Mouse (Mus musculus): Measurements from ENCODE around the gene Zeb2. TPM values are rescaled to one million over a fixed set of nuclear protein-coding genes. Genes with fewer than 3 reads are reported as not detected.
"Not testable (repeated sequence)": the region's sequence is repeated elsewhere in the genome, so short reads cannot be mapped to it uniquely, and the experiment has no call there.

The Zeb2 gene
- polyA plus RNA-seq, 1 experiment from 2014 or later, result 38.0 TPM

DNA sequence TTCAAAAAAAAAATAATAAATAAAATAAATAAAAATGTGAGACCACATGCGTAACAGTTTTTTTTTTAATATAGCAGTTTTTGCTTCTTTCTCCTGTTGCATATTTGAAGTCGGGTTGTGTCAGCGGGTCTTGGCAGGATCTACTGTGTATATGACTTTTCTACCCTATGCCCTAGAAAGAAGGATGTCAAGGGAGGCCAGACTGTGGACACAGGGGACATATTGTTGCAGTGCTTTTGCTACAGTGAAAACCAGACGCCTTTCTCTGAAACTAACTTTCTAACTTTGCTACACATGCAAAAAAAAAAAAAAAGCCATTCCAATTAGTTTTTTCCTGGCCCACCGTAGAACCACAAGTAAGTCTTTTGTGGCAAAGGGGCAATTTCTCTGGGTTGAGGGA is 6.3 kb upstream of the Zeb2 start:
- 72% methylated on average over 5 of the region's 5 CpGs for WGBS
- H3K9ac ChIP-seq, result no peak overlapping the region
- ATAC-seq (ENCODE audit: low FRiP score, low read depth), result no peak

DNA sequence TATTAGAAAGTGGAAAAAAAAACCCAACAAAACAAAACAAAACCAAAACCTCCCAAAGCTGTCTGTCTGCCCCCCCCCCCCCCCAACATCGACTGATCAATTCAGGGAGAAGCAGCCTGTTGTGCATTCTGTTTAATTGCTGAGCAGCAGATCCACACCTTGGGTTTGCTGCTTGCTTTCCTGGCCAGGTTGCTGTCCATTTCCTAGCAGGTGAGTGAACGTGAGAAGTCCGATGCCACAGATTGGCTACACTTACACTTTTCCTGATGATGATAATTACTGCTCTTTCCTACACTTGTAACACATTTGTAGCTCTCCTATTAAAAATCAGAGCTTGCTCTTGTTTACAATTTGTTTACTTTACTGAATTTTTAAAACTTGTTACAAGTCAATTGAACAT is 926 bp upstream of the Zeb2 start:
- Histone ChIP-seq H3K27me3 (0 out of 2 replicates have a peak, but pooled peaks cover 2% of the 10 kb centered on the region), H3K4me2 (no peak overlapping the region), H3K9me3 (no peaks in the 10 kb centered on the region), H3K4me3 (no peak overlapping the region), H3K9ac (no peak overlapping the region), H3K4me1 (replicated peaks) (peaks cover 25% of the 10 kb centered on the region), H3K27ac (replicated peaks) (no peak overlapping the region), H3K36me3 (no peaks in the 10 kb centered on the region)
- 40% methylated on average over 3 of the region's 3 CpGs for WGBS
- ATAC-seq (ENCODE audit: low FRiP score, low read depth), result no peak

More for the DNA sequence above, 6.3 kb upstream of the Zeb2 start:
- no peaks in the 10 kb centered on the region for H3K4me1 ChIP-seq (replicated peaks)
- no peaks in the 10 kb centered on the region for H3K36me3 ChIP-seq
- H3K4me3 ChIP-seq, result no peak overlapping the region
- H3K27me3 ChIP-seq, result no peaks in the 10 kb centered on the region
- no peak overlapping the region for H3K27ac ChIP-seq (replicated peaks)
- H3K9me3 ChIP-seq, result no peaks in the 10 kb centered on the region
- H3K4me2 ChIP-seq, result no peak overlapping the region

DNA sequence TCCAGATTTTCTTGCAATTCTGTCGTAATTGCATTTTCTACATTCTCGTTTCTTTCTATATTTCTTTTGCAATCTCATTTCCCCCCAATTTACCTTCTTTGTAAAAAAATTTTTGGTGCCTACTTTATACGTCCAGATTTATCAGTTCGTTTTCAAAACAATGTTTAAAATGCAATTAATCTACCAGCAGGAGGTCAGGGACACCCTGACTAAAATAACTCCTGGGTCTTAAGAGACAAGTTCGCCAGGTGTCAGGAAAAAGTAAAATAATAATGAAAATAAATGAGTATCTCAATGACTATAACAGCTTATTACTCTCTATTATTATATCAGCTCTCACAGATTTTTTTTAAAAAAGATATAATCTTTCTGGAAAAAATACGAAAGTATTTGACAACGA is 397 bp upstream of the Zeb2 start:
- Histone ChIP-seq H3K9me3 (no peaks in the 10 kb centered on the region), H3K27ac (replicated peaks) (peak overlapping the region; percentile 82), H3K4me3 (peak overlapping the region; percentile 52), H3K27me3 (0 out of 2 replicates have a peak, but pooled peaks cover 2% of the 10 kb centered on the region), H3K36me3 (no peaks in the 10 kb centered on the region), H3K9ac (peak overlapping the region; percentile 58), H3K4me1 (replicated peaks) (peaks cover 25% of the 10 kb centered on the region), H3K4me2 (peak overlapping the region; percentile 81)
- no peak for ATAC-seq (ENCODE audit: low FRiP score, low read depth)
- WGBS, result 22% methylated on average over 7 of the region's 7 CpGs

GRCm38 (mm10) chr2:45116531-45117024 is 617 bp downstream of the Zeb2 start:
- WGBS, result under 1% methylated on average over 25 of the region's 25 CpGs
- ATAC-seq (ENCODE audit: low FRiP score, low read depth), result peak; percentile 4; the same call in 1 of the 2 replicates
- Histone ChIP-seq H3K36me3 (no peaks in the 10 kb centered on the region), H3K4me1 (replicated peaks) (peaks cover 25% of the 10 kb centered on the region), H3K4me3 (peak overlapping the region; percentile 52), H3K27me3 (0 out of 2 replicates have a peak, but pooled peaks cover 2% of the 10 kb centered on the region), H3K9ac (peak overlapping the region; percentile 58), H3K9me3 (no peaks in the 10 kb centered on the region), H3K27ac (replicated peaks) (peak overlapping the region; percentile 82), H3K4me2 (peak overlapping the region; percentile 81)

DNA sequence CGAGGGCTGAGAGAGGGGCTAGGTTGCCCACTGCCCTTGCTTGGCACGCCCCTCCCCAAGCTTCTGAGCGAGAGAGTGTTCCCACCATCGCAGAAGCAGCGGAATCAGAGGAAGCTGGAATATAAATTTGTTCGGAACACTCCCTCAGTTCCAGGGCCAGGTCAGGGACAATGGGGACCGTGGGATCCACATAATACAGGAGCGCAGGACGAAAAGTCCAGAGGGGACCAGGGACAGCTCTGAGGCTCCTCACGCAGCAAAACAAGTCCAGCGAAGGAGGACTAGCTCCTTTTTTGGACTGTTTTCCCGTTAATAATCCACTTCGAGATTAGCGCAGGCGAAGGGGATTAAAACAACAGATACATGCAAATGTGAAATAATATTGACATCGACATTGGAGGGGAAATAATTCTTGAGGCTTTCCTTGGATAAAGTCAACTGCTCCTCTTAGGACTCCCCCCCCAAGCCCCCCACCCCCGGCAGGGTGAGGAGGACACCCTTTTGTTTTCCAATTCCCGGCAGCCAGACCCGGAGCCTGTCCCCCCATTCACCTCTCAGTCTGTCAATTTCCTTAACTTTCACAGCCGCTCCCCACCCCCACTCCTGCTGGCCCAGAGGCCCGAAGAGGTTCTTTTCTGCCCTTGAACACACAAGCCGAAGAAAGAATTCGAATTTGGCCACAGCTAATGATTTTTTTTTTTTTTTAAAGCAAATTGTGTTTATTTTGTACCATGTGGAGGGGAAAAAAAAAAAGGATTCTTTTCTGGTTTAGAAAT is 1.3 kb downstream of the Zeb2 start:
- H3K36me3 ChIP-seq, result no peaks in the 10 kb centered on the region
- H3K27ac ChIP-seq (replicated peaks), result peak overlapping the region; percentile 82
- WGBS, result 2% methylated on average over 23 of the region's 23 CpGs
- no peak for ATAC-seq (ENCODE audit: low FRiP score, low read depth)
- peaks cover 25% of the 10 kb centered on the region for H3K4me1 ChIP-seq (replicated peaks)
- peak overlapping the region; percentile 58 for H3K9ac ChIP-seq
- peak overlapping the region; percentile 52 for H3K4me3 ChIP-seq
- H3K4me2 ChIP-seq, result peak overlapping the region; percentile 81
- 0 out of 2 replicates have a peak, but pooled peaks cover 2% of the 10 kb centered on the region for H3K27me3 ChIP-seq
- H3K9me3 ChIP-seq, result no peaks in the 10 kb centered on the region

GRCm38 (mm10) chr2:45115211-45115610 is 2.0 kb downstream of the Zeb2 start:
- H3K4me1 ChIP-seq (replicated peaks), result peaks cover 28% of the 10 kb centered on the region
- 7% methylated on average over 6 of the region's 6 CpGs for WGBS
- H3K9me3 ChIP-seq, result no peaks in the 10 kb centered on the region
- H3K4me3 ChIP-seq, result peak overlapping the region; percentile 52
- peak overlapping the region; percentile 58 for H3K9ac ChIP-seq
- peak overlapping the region; percentile 82; the same call in 1 of the 2 replicates for H3K27ac ChIP-seq (replicated peaks)
- no peaks in the 10 kb centered on the region for H3K36me3 ChIP-seq
- 0 out of 2 replicates have a peak, but pooled peaks cover 2% of the 10 kb centered on the region for H3K27me3 ChIP-seq
- ATAC-seq (ENCODE audit: low FRiP score, low read depth), result no peak
- peak overlapping the region; percentile 81 for H3K4me2 ChIP-seq

DNA sequence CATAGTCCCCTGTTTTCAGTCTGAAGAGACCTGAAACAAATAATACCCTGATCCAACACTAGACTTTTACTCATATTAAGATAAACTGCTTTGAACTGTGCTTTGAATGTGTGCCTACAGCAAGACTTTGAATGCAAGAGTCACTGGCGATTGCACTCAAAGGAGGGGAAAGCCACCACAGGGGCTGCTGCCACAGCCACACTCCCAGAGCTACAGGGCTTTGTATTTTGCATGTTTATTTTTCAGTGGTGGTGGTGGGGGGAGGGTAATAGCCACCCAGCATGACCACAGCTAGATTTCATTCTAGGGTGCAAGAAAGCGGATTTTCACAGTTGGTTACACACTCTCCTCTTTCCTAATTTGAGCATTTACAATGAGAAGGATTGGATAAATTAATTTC is 2.6 kb downstream of the Zeb2 start:
- Histone ChIP-seq H3K36me3 (no peaks in the 10 kb centered on the region), H3K27ac (replicated peaks) (peak overlapping the region; percentile 82), H3K4me3 (no peak overlapping the region), H3K27me3 (0 out of 2 replicates have a peak, but pooled peaks cover 2% of the 10 kb centered on the region), H3K4me1 (replicated peaks) (peaks cover 28% of the 10 kb centered on the region), H3K4me2 (peak overlapping the region; percentile 81), H3K9me3 (no peaks in the 10 kb centered on the region), H3K9ac (0 out of 2 replicates have a peak overlapping the region, but pooled peaks have one; percentile 7)
- 24% methylated on average over 2 of the region's 2 CpGs for WGBS
- no peak for ATAC-seq (ENCODE audit: low FRiP score, low read depth)

- Histone ChIP-seq H3K27ac (replicated peaks) (peak overlapping the region; percentile 93), H3K4me3 (peak overlapping the region; percentile 80), H3K9ac (peak overlapping the region; percentile 8; the same call in 1 of the 2 replicates), H3K27me3 (0 out of 2 replicates have a peak, but pooled peaks cover 2% of the 10 kb centered on the region), H3K4me1 (replicated peaks) (peaks cover 34% of the 10 kb centered on the region), H3K9me3 (no peaks in the 10 kb centered on the region), H3K36me3 (no peaks in the 10 kb centered on the region), H3K4me2 (peak overlapping the region; percentile 81)
- 19% methylated on average over 3 of the region's 3 CpGs for WGBS
- no peak for ATAC-seq (ENCODE audit: low FRiP score, low read depth)
Measured at GRCm38 (mm10) chr2:45113912-45114311, 3.3 kb downstream of the Zeb2 start.

DNA sequence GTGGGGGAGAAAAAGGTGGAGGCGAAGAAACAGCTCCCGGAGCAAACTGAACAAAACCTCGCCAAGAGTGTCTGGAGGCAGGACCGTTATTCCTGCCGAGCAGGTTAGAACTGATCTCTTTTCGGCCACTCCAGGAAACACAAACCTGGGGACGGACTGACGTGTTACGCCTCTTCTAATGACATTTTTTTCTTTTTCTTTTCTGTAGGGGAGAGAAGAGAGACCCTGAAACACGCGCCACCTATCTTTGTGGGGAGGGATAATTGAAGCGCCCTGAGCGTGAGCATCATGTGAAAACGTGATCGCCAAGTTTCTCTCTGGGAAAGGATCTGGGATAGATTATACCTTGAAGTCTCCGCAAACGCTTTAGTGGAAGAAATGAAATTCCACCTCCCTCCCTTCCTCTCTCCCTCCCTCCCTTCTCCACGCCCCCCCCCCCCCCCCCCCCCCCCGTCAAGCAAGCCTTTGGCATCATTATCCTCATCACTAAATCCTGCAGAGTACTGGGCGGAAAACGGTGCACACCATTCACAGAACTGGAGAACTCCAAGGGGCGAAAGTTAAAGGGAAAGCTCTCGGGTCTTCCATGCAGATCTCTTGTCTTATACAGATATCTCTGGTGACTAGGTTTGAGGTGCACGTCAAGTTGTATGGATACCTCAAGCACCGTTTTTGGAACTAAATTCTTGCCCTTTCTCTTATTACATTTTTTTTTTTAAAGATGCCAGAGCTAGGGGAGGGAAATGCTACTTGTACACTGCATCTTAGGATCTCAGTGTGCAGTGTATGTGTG is 4.1 kb downstream of the Zeb2 start:
- Histone ChIP-seq H3K4me3 (peak overlapping the region; percentile 80), H3K27me3 (0 out of 2 replicates have a peak, but pooled peaks cover 2% of the 10 kb centered on the region), H3K36me3 (no peaks in the 10 kb centered on the region), H3K4me1 (replicated peaks) (peaks cover 41% of the 10 kb centered on the region), H3K4me2 (peak overlapping the region; percentile 81), H3K9me3 (no peaks in the 10 kb centered on the region), H3K9ac (peak overlapping the region; percentile 49), H3K27ac (replicated peaks) (peak overlapping the region; percentile 93)
- under 1% methylated on average over 24 of the region's 25 CpGs for WGBS
- peak; percentile 17; the same call in 1 of the 2 replicates for ATAC-seq (ENCODE audit: low FRiP score, low read depth)

DNA sequence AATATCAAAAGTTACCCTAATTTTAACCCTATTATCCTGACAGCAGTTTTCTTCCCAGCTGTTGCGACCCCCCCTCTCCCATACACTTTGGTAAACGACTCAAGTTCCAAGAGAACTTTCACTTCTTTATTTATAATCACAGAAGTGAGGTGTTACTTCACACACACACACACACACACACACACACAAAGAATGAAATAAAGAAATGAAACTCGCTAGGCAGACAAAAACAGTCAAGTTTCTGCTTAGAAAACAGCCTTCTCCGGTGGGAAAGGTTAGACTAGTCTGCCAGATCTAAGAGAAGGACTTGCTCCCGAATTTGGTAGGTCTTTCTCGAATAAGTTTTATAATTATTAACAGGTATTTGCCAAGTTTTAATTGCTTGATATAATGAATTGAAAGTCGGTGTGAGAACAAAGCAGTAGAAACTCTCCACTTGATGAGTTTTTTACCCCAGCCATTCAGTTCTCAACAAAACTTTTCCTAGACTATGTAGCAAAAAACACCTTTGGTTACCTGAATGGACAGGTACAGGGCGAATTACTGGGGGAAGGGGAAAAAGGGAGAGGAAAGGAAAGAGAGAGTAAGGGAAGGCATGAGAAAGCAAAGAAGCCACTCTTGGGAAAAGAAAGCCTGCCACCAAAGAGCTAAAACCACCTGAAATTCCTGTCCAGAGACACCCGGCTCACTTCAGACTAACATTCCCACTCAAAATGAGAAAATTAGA is 5.0 kb downstream of the Zeb2 start:
- H3K9me3 ChIP-seq, result no peaks in the 10 kb centered on the region
- peak overlapping the region; percentile 80 for H3K4me3 ChIP-seq
- H3K27me3 ChIP-seq, result 0 out of 2 replicates have a peak, but pooled peaks cover 2% of the 10 kb centered on the region
- H3K27ac ChIP-seq (replicated peaks), result peak overlapping the region; percentile 93
- ATAC-seq (ENCODE audit: low FRiP score, low read depth), result no peak
- no peaks in the 10 kb centered on the region for H3K36me3 ChIP-seq
- peak overlapping the region; percentile 81 for H3K4me2 ChIP-seq
- H3K9ac ChIP-seq, result peak overlapping the region; percentile 49
- H3K4me1 ChIP-seq (replicated peaks), result peaks cover 43% of the 10 kb centered on the region
- WGBS, result 4% methylated on average over 9 of the region's 9 CpGs

DNA sequence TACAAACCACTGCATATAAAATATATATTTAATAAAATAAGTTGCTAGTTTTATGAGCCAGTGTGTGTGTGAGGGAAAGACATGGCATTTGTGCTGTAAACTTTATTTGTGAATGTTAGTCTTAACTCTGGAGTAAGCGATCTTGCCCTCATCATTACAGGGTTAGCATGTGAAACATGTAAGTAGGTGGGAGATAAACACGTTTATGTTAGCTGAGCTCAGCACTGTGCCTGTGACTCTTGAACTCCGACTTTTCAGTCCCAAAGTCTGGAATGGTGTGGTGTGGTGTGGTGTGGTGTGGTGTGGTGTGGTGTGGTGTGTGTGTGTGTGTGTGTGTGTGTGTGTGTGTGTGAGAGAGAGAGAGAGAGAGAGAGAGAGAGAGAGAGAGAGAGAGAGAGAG is 5.6 kb downstream of the Zeb2 start:
- not testable (repeated sequence) for H3K9me3 ChIP-seq; ATAC-seq (ENCODE audit: low FRiP score, low read depth); H3K36me3 ChIP-seq; H3K27me3 ChIP-seq
- H3K27ac ChIP-seq (replicated peaks), result peak overlapping the region; percentile 93
- H3K4me1 ChIP-seq (replicated peaks), result peaks cover 43% of the 10 kb centered on the region
- peak overlapping the region; percentile 35; the same call in 1 of the 2 replicates for H3K9ac ChIP-seq
- H3K4me2 ChIP-seq, result peak overlapping the region; percentile 81
- H3K4me3 ChIP-seq, result peak overlapping the region; percentile 80
- WGBS, result 2% methylated on average over 3 of the region's 3 CpGs

Data from hindbrain, embryonic 15.5 days (tissue).